8 mouse cellular contexts compared by ENCODE assay signal in genomic region chr17:35196321-35196641, GRCm38 (mm10). TPM values are rescaled to one million over a fixed set of nuclear protein-coding genes. Genes with fewer than 3 reads are reported as not detected.
A peak's percentile ranks its signal among the peaks of the same experiment; 100 is the strongest.
DNase-seq lines count a peak whose midpoint lies in the region; ATAC-seq lines count a peak whose summit lies in the region.

No protein-coding gene starts in this region.

- H3K9me3 ChIP-seq in lung, embryonic 16.5 days (ENCODE audit: control insufficient read depth, low read length) = no peaks in the 10 kb centered on the region
- no peaks in the 10 kb centered on the region for H3K9me3 ChIP-seq in forebrain, embryonic 12.5 days
- no peaks in the 10 kb centered on the region for H3K9me3 ChIP-seq in limb, embryonic 15.5 days
- no peaks in the 10 kb centered on the region for H3K9me3 ChIP-seq in stomach, embryonic 16.5 days (replicated peaks; ENCODE audit: control insufficient read depth, low read length)

- no peaks in the 10 kb centered on the region for H3K36me3 ChIP-seq in lung, embryonic 16.5 days (ENCODE audit: control insufficient read depth, insufficient read depth, low read length)
- no peaks in the 10 kb centered on the region for H3K36me3 ChIP-seq in forebrain, embryonic 12.5 days (replicated peaks)
- no peaks in the 10 kb centered on the region for H3K36me3 ChIP-seq in limb, embryonic 15.5 days
- no peaks in the 10 kb centered on the region for H3K36me3 ChIP-seq in stomach, embryonic 16.5 days (ENCODE audit: control insufficient read depth, insufficient read depth, low read length)

- peaks cover 8% of the 10 kb centered on the region for H3K4me1 ChIP-seq in lung, embryonic 16.5 days (replicated peaks; ENCODE audit: control insufficient read depth, insufficient read depth, low read length)
- peaks cover 10% of the 10 kb centered on the region for H3K4me1 ChIP-seq in forebrain, embryonic 12.5 days
- H3K4me1 ChIP-seq in limb, embryonic 15.5 days = peaks cover 22% of the 10 kb centered on the region
- H3K4me1 ChIP-seq in stomach, embryonic 16.5 days (ENCODE audit: control insufficient read depth, insufficient read depth, low read length) = peaks cover 4% of the 10 kb centered on the region; the same call in 1 of the 2 replicates

- no peak for DNase-seq in lung, postnatal 25 days (ENCODE audit: low spot score)
- DNase-seq in frontal cortex, postnatal 36 days (ENCODE audit: low spot score in 2 of 2) = no peak
- no peak for DNase-seq in layer of hippocampus, adult 9-11 months

- H3K4me3 ChIP-seq in lung, embryonic 16.5 days (ENCODE audit: low read length) = peak overlapping the region; percentile 47
- peak overlapping the region; percentile 39 for H3K4me3 ChIP-seq in forebrain, embryonic 12.5 days (replicated peaks)
- peak overlapping the region; percentile 46 for H3K4me3 ChIP-seq in limb, embryonic 15.5 days
- H3K4me3 ChIP-seq in stomach, embryonic 16.5 days (replicated peaks; ENCODE audit: low read length) = peak overlapping the region; percentile 51

- H3K4me2 ChIP-seq in lung, embryonic 16.5 days (ENCODE audit: low read depth, low read length) = peak overlapping the region; percentile 70
- H3K4me2 ChIP-seq in forebrain, embryonic 12.5 days = peak overlapping the region; percentile 61
- H3K4me2 ChIP-seq in limb, embryonic 15.5 days = peak overlapping the region; percentile 87
- H3K4me2 ChIP-seq in stomach, embryonic 16.5 days (ENCODE audit: low read depth, low read length) = peak overlapping the region; percentile 88

- no peak overlapping the region for H3K27ac ChIP-seq in lung, embryonic 16.5 days (ENCODE audit: low read length)
- no peak overlapping the region for H3K27ac ChIP-seq in forebrain, embryonic 12.5 days
- H3K27ac ChIP-seq in limb, embryonic 15.5 days = no peak overlapping the region
- no peak overlapping the region for H3K27ac ChIP-seq in stomach, embryonic 16.5 days (ENCODE audit: low read length)

- 27% methylated on average over 9 of the region's 9 CpGs for WGBS in lung, embryonic 16.5 days
- 33% methylated on average over 9 of the region's 9 CpGs for WGBS in forebrain, embryonic 12.5 days
- 27% methylated on average over 9 of the region's 9 CpGs for WGBS in limb, embryonic 15.5 days
- WGBS in stomach, embryonic 16.5 days = 32% methylated on average over 9 of the region's 9 CpGs

- peaks cover 13% of the 10 kb centered on the region for H3K27me3 ChIP-seq in lung, embryonic 16.5 days (ENCODE audit: control insufficient read depth, insufficient read depth, low read depth, low read length)
- peaks cover 63% of the 10 kb centered on the region for H3K27me3 ChIP-seq in forebrain, embryonic 12.5 days
- H3K27me3 ChIP-seq in limb, embryonic 15.5 days = peaks cover 51% of the 10 kb centered on the region
- H3K27me3 ChIP-seq in stomach, embryonic 16.5 days (ENCODE audit: control insufficient read depth, insufficient read depth, low read length) = peaks cover 13% of the 10 kb centered on the region

- no peak overlapping the region for H3K9ac ChIP-seq in lung, embryonic 16.5 days (ENCODE audit: low read length)
- H3K9ac ChIP-seq in forebrain, embryonic 12.5 days = no peak overlapping the region; the same call in 1 of the 2 replicates
- no peak overlapping the region for H3K9ac ChIP-seq in limb, embryonic 15.5 days
- H3K9ac ChIP-seq in stomach, embryonic 16.5 days (ENCODE audit: low read length) = peak overlapping the region; percentile 71; the same call in 1 of the 2 replicates

- ATAC-seq in lung, embryonic 16.5 days (ENCODE audit: low read depth) = no peak
- ATAC-seq in forebrain, embryonic 12.5 days (ENCODE audit: low FRiP score) = no peak
- no peak for ATAC-seq in limb, embryonic 15.5 days (ENCODE audit: insufficient number of reproducible peaks, low FRiP score, low TSS enrichment, low read depth)
- no peak for ATAC-seq in stomach, embryonic 16.5 days (ENCODE audit: insufficient read depth, low FRiP score)
- no peak for ATAC-seq in monocyte, adult 5-6 weeks (replicated peaks; ENCODE audit: insufficient number of reproducible peaks, low FRiP score, low TSS enrichment, poor library complexity, severe bottlenecking)

RNA-seq across cellular contexts. Expression of gene Ltb, which starts 2.0 kb away (rescaled TPM):
- polyA plus RNA-seq in lung, embryonic 16.5 days (2015; fragmentation: Nextera tagmentation; extraction: Ambion mirVana) = 1.0 and 1.5 TPM in 2 replicates
- not detected in 2 replicates for polyA plus RNA-seq in forebrain, embryonic 12.5 days (2016; fragmentation: Nextera tagmentation; extraction: Ambion mirVana)
- 1.0 and 1.2 TPM in 2 replicates for polyA plus RNA-seq in limb, embryonic 15.5 days (2015; fragmentation: Nextera tagmentation; extraction: Ambion mirVana)
- polyA plus RNA-seq in stomach, embryonic 16.5 days (2015; fragmentation: Nextera tagmentation; extraction: Ambion mirVana) = 2.0 TPM in 2 replicates
- total RNA-seq in monocyte, adult 5-6 weeks (2017) = 38.1 to 48.1 TPM (median 38.4 TPM) in 3 replicates

RNA-seq across cellular contexts. Expression of gene Tnf, which starts 5.5 kb away (rescaled TPM):
- 0.09 and 0.24 TPM in 2 replicates for polyA plus RNA-seq in lung, embryonic 16.5 days (2015; fragmentation: Nextera tagmentation; extraction: Ambion mirVana)
- polyA plus RNA-seq in forebrain, embryonic 12.5 days (2016; fragmentation: Nextera tagmentation; extraction: Ambion mirVana) = not detected in 2 replicates
- 0.64 and 0.82 TPM in 2 replicates for polyA plus RNA-seq in limb, embryonic 15.5 days (2015; fragmentation: Nextera tagmentation; extraction: Ambion mirVana)
- polyA plus RNA-seq in stomach, embryonic 16.5 days (2015; fragmentation: Nextera tagmentation; extraction: Ambion mirVana) = 0.32 TPM in 1 of 2 replicates, not detected in the other
- 37.0 to 62.7 TPM (median 38.1 TPM) in 3 replicates for total RNA-seq in monocyte, adult 5-6 weeks (2017)

RNA-seq across cellular contexts. Expression of gene Lst1, which starts 8.0 kb away (rescaled TPM):
- polyA plus RNA-seq in lung, embryonic 16.5 days (2015; fragmentation: Nextera tagmentation; extraction: Ambion mirVana) = 11.3 and 12.4 TPM in 2 replicates
- 4.0 and 4.8 TPM in 2 replicates for polyA plus RNA-seq in forebrain, embryonic 12.5 days (2016; fragmentation: Nextera tagmentation; extraction: Ambion mirVana)
- 25.8 and 27.5 TPM in 2 replicates for polyA plus RNA-seq in limb, embryonic 15.5 days (2015; fragmentation: Nextera tagmentation; extraction: Ambion mirVana)
- 28.1 and 29.9 TPM in 2 replicates for polyA plus RNA-seq in stomach, embryonic 16.5 days (2015; fragmentation: Nextera tagmentation; extraction: Ambion mirVana)
- total RNA-seq in monocyte, adult 5-6 weeks (2017) = 763 to 1,006 TPM (median 964 TPM) in 3 replicates

RNA-seq across cellular contexts. Expression of gene Lta, which starts 8.9 kb away (rescaled TPM):
- 0.30 TPM in 1 of 2 replicates, not detected in the other for polyA plus RNA-seq in lung, embryonic 16.5 days (2015; fragmentation: Nextera tagmentation; extraction: Ambion mirVana)
- not detected in 2 replicates for polyA plus RNA-seq in forebrain, embryonic 12.5 days (2016; fragmentation: Nextera tagmentation; extraction: Ambion mirVana)
- polyA plus RNA-seq in limb, embryonic 15.5 days (2015; fragmentation: Nextera tagmentation; extraction: Ambion mirVana) = 0.37 TPM in 1 of 2 replicates, not detected in the other
- polyA plus RNA-seq in stomach, embryonic 16.5 days (2015; fragmentation: Nextera tagmentation; extraction: Ambion mirVana) = 0.44 and 0.46 TPM in 2 replicates
- 1.7 TPM in 1 of 3 replicates, not detected in the others for total RNA-seq in monocyte, adult 5-6 weeks (2017)

RNA-seq across cellular contexts. Expression of gene Aif1, which starts 20.4 kb away (rescaled TPM):
- 7.3 and 8.0 TPM in 2 replicates for polyA plus RNA-seq in lung, embryonic 16.5 days (2015; fragmentation: Nextera tagmentation; extraction: Ambion mirVana)
- 4.3 and 4.9 TPM in 2 replicates for polyA plus RNA-seq in forebrain, embryonic 12.5 days (2016; fragmentation: Nextera tagmentation; extraction: Ambion mirVana)
- 14.6 and 18.6 TPM in 2 replicates for polyA plus RNA-seq in limb, embryonic 15.5 days (2015; fragmentation: Nextera tagmentation; extraction: Ambion mirVana)
- 19.9 and 20.2 TPM in 2 replicates for polyA plus RNA-seq in stomach, embryonic 16.5 days (2015; fragmentation: Nextera tagmentation; extraction: Ambion mirVana)
- total RNA-seq in monocyte, adult 5-6 weeks (2017) = 20.7 to 64.8 TPM (median 31.9 TPM) in 3 replicates
